Mouse (Mus musculus) cerebellum, adult 2 months (tissue): Measurements from ENCODE around the gene F2rl3. TPM values are rescaled to one million over a fixed set of nuclear protein-coding genes. Genes with fewer than 3 reads are reported as not detected.
A peak's percentile ranks its signal among the peaks of the same experiment; 100 is the strongest.

Experiments used
- DNase-seq, 2 experiments: peaks; one replicate each; pipeline ENCODE4 v3.0.0; 2021
- H3K27ac ChIP-seq: fragments of 200-500 bp; 2 replicates; pipeline ENCODE4 v1.5.1; 2012; ENCODE audit warnings: low read length, control low read depth, inconsistent platforms; ENCODE audit not compliant: insufficient read depth
- H3K27me3 ChIP-seq: fragments of 200-500 bp; 2 replicates; pipeline ENCODE4 v1.6.1; 2012; ENCODE audit warnings: inconsistent platforms, mild to moderate bottlenecking, low read length, moderate library complexity; ENCODE audit not compliant: control insufficient read depth, insufficient read depth
- H3K4me1 ChIP-seq: fragments of 200-500 bp; 2 replicates; pipeline ENCODE4 v1.6.1; 2011; ENCODE audit warnings: low read length; ENCODE audit not compliant: control insufficient read depth, insufficient read depth
- H3K4me3 ChIP-seq: fragments of 200-500 bp; replicated peaks from 2 replicates; pipeline ENCODE3; 2011; ENCODE audit warnings: mild to moderate bottlenecking, low read depth, low read length, control low read depth; ENCODE audit not compliant: insufficient read depth
- CTCF ChIP-seq: fragments of 200-500 bp; IDR thresholded peaks from 2 replicates; pipeline ENCODE4 v1.5.1; 2011; ENCODE audit warnings: low read depth, mild to moderate bottlenecking, control low read depth, low read length, moderate library complexity, borderline replicate concordance; ENCODE audit not compliant: insufficient read depth
- POLR2A ChIP-seq: fragments of 200-500 bp; IDR thresholded peaks from 2 replicates; pipeline ENCODE4 v1.6.1; 2011; ENCODE audit warnings: low read length, control low read depth, borderline replicate concordance; ENCODE audit not compliant: insufficient read depth
- WGBS: fragments of 180-500 bp; shearing (Covaris S2); methylation state at CpG from one replicate; pipeline ENCODE4 v1.1.7; 2018; 5-methylcytosine and 5-hydroxymethylcytosine counted together
- polyA plus RNA-seq: library from polyadenylated mRNA; depleted of rRNA; stranded (reverse); fragments of >200 nt; gene quantifications from 2 replicates; pipeline ENCODE4 v1.2.3, GENCODE M21; 2012; rRNA removed

F2rl3 gene
- polyA plus RNA-seq = 0.57 and 0.65 TPM in 2 replicates

- H3K27me3 ChIP-seq = no peaks in the 10 kb centered on the region
- no peak for TF ChIP-seq POLR2A
- no peak for TF ChIP-seq CTCF
- DNase-seq = no peak
- H3K4me3 ChIP-seq = no peak within 1 kb of the TSS
- H3K4me1 ChIP-seq = no peaks in the 10 kb centered on the region
- H3K27ac ChIP-seq = no peak within 1 kb of the TSS
- 71% methylated on average over 7 of the region's 7 CpGs for WGBS
These were observed at the start of gene F2rl3 for GRCm38 (mm10) chr8:72761322-72762051. Gene F2rl3, plus strand, starts transcription at chr8:72761880.

DNA sequence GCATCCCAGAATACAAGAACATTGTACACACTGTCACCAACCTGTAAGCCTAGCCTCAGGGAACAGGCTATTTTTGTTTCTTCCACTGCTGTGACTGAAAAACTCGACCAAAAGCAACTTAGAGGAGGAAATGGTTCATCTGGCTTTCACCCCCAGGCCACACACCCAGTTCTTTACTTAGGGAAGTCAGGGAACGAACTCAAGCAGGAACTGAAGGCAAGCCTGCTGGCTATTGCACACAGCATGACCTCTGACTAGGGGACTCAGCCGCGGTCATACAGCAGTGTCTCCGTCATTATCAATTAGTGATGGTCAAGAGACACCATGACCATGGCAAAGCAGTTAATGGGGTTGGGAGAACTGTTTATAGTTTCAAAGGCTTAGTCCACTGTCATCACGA is 49.1 kb upstream of the F2rl3 start:
- 9% methylated on average over 6 of the region's 6 CpGs for WGBS
- Histone ChIP-seq H3K27ac (no peak overlapping the region), H3K4me1 (no peaks in the 10 kb centered on the region), H3K4me3 (no peak overlapping the region), H3K27me3 (no peaks in the 10 kb centered on the region)
- TF ChIP-seq CTCF (no peak), POLR2A (no peak)
- DNase-seq = no peak

- TF ChIP-seq CTCF = no peak
- H3K27ac ChIP-seq = no peak overlapping the region
- DNase-seq = no peak
- no peaks in the 10 kb centered on the region for H3K4me1 ChIP-seq
- 82% methylated on average over 5 of the region's 5 CpGs for WGBS
- no peak overlapping the region for H3K4me3 ChIP-seq
- no peaks in the 10 kb centered on the region for H3K27me3 ChIP-seq
These were observed 45.1 kb upstream of the F2rl3 start for GRCm38 (mm10) chr8:72716594-72716993.

DNA sequence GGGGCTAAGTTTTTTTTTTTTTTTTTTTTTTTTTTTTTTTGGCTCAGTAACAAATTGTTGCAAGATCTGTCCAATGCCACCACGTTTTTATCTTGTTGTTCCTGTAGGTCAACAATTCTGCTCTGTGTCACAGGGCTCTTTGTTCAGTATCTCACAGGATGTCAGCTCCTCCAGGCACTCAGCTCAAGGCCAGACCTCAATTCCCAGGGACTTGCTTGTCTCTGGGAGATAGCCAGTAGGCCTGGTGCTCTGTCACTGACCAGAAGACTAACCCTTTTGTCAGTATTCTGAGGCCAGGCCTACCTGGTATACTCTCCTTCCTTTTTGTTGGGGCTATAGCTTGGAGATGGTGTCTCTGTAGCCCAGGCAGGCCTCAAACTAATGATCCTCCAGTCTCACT is 41.1 kb upstream of the F2rl3 start:
- DNase-seq = no peak
- H3K27me3 ChIP-seq = no peaks in the 10 kb centered on the region
- 8% methylated on average over 1 of the region's 1 CpGs for WGBS
- peaks cover 5% of the 10 kb centered on the region; the same call in 1 of the 2 replicates for H3K4me1 ChIP-seq
- TF ChIP-seq POLR2A = no peak
- TF ChIP-seq CTCF = no peak
- H3K4me3 ChIP-seq = no peak overlapping the region
- H3K27ac ChIP-seq = no peak overlapping the region

DNA sequence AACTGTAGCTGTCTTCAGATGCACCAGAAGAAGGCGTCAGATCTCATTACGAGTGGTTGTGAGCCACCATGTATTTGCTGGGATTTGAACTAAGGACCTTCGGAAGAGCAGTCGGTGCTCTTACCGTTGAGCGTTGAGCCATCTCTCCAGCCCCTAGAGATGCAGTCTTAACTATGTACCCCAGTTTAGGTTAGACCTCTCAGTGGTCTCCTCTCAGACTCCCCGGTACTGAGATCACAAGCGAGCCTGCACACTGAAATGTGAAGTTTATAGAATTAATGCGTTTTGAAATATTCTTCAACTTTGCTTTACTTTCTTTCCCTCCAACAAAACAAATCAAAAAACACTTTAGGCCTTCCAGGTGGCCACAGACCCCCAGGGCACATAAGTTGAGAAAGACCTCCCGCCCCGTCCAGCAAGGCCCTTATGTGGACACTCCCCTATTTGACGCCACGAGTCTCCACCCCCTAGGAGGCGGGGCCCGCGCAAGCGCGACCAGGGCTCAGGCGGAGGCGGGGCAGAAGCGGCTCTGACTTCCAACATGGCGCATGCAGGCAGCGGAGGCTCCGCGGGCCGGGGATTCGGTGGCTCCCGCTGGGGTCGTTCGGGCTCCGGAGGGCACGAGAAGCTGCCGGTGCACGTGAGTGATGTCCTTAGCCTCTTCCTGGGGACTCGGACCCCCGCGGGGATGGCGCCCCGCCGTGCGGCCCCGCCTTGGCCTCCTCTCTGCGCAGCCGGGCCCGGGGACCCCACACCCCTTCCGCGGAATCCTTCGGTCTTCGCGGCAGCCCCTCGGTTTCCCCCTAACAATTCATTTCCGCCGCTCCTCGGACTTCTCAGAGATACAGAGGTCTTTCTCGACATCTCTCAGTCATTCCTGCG is 38.7 kb upstream of the F2rl3 start, which contains the start of gene Sin3b:
Gene Sin3b (plus strand): TSS at position 517 of the 882 bp plus-strand sequence.
- WGBS = 13% methylated on average over 56 of the region's 56 CpGs
- peak; percentile 91 to 93 for DNase-seq
- peaks cover 8% of the 10 kb centered on the region; the same call in 1 of the 2 replicates for H3K4me1 ChIP-seq
- H3K4me3 ChIP-seq = peak within 1 kb of the TSS; percentile 72
- H3K27ac ChIP-seq = no peak within 1 kb of the TSS
- H3K27me3 ChIP-seq = no peaks in the 10 kb centered on the region
- TF ChIP-seq CTCF (no peak), POLR2A (peak; percentile 75)

DNA sequence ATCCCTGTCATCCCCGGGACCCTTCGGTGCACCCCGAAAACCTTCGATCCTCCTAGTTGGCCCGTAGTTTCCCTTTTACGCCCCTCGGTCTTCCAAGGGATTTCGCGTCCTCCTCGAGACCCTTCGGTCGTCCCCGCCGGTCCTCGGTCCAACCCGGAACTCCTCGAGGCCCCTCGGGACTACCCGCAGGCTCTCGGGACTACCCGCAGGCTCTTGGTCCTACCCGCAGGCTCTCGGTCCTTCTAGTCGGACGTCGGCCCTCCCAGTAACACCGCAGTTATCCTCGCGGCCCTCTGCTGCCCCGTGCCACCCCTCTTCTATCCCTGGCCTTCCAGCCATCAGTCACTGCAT is 38.1 kb upstream of the F2rl3 start:
- no peak overlapping the region for H3K27ac ChIP-seq
- peaks cover 8% of the 10 kb centered on the region; the same call in 1 of the 2 replicates for H3K4me1 ChIP-seq
- under 1% methylated on average over 30 of the region's 30 CpGs for WGBS
- DNase-seq = peak in 1 of 2 experiments; percentile 14
- peak overlapping the region; percentile 72 for H3K4me3 ChIP-seq
- H3K27me3 ChIP-seq = no peaks in the 10 kb centered on the region
- no peak for TF ChIP-seq POLR2A
- TF ChIP-seq CTCF = no peak

GRCm38 (mm10) chr8:72728636-72729035 is 33.0 kb upstream of the F2rl3 start:
- H3K27ac ChIP-seq = no peak overlapping the region
- no peak overlapping the region for H3K4me3 ChIP-seq
- peaks cover 8% of the 10 kb centered on the region; the same call in 1 of the 2 replicates for H3K4me1 ChIP-seq
- WGBS = 63% methylated on average over 1 of the region's 1 CpGs
- TF ChIP-seq CTCF = no peak
- TF ChIP-seq POLR2A = no peak
- H3K27me3 ChIP-seq = no peaks in the 10 kb centered on the region
- DNase-seq = no peak

- DNase-seq = no peak
- no peaks in the 10 kb centered on the region for H3K27me3 ChIP-seq
- no peaks in the 10 kb centered on the region for H3K4me1 ChIP-seq
- no peak overlapping the region for H3K4me3 ChIP-seq
- no peak for TF ChIP-seq POLR2A
- no peak for TF ChIP-seq CTCF
- H3K27ac ChIP-seq = no peak overlapping the region
- 82% methylated on average over 5 of the region's 5 CpGs for WGBS
These were observed 26.7 kb upstream of the F2rl3 start for GRCm38 (mm10) chr8:72735001-72735400.
